Mouse (Mus musculus) limb, embryonic 15.5 days (tissue): ENCODE results near the gene Olfr221. TPM values are rescaled to one million over a fixed set of nuclear protein-coding genes. Genes with fewer than 3 reads are reported as not detected.

Experiments
- ATAC-seq: fragments of 200-750 bp; cut with Nextera tagmentation; 2 replicates; pipeline ENCODE4 v1.8.0; 2017; ENCODE audit warnings: low read depth, moderate TSS enrichment; ENCODE audit not compliant: insufficient number of reproducible peaks, low FRiP score, low TSS enrichment
- H3K27ac ChIP-seq: fragments of 300-500 bp; sonication (generic); 2 replicates; pipeline ENCODE4 v1.5.1; 2015; ENCODE audit warnings: moderate library complexity, mild to moderate bottlenecking, inconsistent platforms
- H3K27me3 ChIP-seq: fragments of 300-500 bp; sonication (generic); 2 replicates; pipeline ENCODE4 v1.6.1; 2015; ENCODE audit warnings: inconsistent platforms
- H3K36me3 ChIP-seq: fragments of 300-500 bp; sonication (generic); 2 replicates; pipeline ENCODE4 v1.6.1; 2015; ENCODE audit warnings: inconsistent platforms
- H3K4me1 ChIP-seq: fragments of 300-500 bp; sonication (generic); 2 replicates; pipeline ENCODE4 v1.6.1; 2015; ENCODE audit warnings: inconsistent platforms
- H3K4me2 ChIP-seq: fragments of 300-500 bp; sonication (generic); 2 replicates; pipeline ENCODE4 v1.6.1; 2015; ENCODE audit warnings: mild to moderate bottlenecking, inconsistent platforms
- H3K4me3 ChIP-seq: fragments of 300-500 bp; sonication (generic); 2 replicates; pipeline ENCODE4 v1.5.1; 2015; ENCODE audit warnings: mild to moderate bottlenecking, inconsistent platforms
- H3K9ac ChIP-seq: fragments of 300-500 bp; sonication (generic); 2 replicates; pipeline ENCODE4 v1.6.1; 2015; ENCODE audit warnings: inconsistent platforms
- H3K9me3 ChIP-seq: fragments of 300-500 bp; sonication (generic); 2 replicates; pipeline ENCODE4 v1.6.1; 2016; ENCODE audit warnings: inconsistent platforms
- WGBS: fragments of 180-500 bp; shearing (Covaris S2); methylation state at CpG from one replicate; pipeline ENCODE4 v1.1.7; 2015; 5-methylcytosine and 5-hydroxymethylcytosine counted together
- polyA plus RNA-seq: library from polyadenylated mRNA; unstranded; fragments of >200 nt; fragmentation: Nextera tagmentation; extraction: Ambion mirVana; gene quantifications from 2 replicates; pipeline ENCODE4 v1.2.1, GENCODE M21; 2015

Olfr221 gene
- polyA plus RNA-seq, 1 experiment from 2014 or later, result not detected

DNA sequence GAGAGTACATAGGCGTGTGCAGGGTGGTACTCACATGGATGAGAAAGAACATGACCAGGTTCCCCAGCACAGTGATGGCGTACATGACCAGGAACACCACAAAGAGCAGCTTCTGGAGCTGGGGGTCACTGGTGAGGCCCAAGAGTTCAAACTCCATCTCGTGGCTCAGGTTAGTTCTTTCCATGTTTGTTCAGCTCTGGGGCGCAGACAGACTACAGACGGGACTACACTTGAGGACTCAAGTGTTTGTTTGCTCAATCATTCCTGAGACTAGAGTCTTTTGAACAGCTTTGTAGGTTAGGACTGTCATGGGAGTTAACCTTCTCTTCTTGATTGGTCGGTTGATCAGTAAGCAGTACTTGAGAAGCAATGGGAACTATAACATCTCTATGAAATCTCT lies 6.3 kb downstream of the Olfr221 start:
- no peaks in the 10 kb centered on the region for H3K36me3 ChIP-seq
- no peak for ATAC-seq
- WGBS, result 84% methylated on average over 6 of the region's 6 CpGs
- no peaks in the 10 kb centered on the region for H3K27me3 ChIP-seq
- no peaks in the 10 kb centered on the region for H3K9me3 ChIP-seq
- H3K4me3 ChIP-seq, result no peak overlapping the region
- H3K27ac ChIP-seq, result no peak overlapping the region
- H3K4me2 ChIP-seq, result no peak overlapping the region
- no peaks in the 10 kb centered on the region for H3K4me1 ChIP-seq
- H3K9ac ChIP-seq, result no peak overlapping the region

DNA sequence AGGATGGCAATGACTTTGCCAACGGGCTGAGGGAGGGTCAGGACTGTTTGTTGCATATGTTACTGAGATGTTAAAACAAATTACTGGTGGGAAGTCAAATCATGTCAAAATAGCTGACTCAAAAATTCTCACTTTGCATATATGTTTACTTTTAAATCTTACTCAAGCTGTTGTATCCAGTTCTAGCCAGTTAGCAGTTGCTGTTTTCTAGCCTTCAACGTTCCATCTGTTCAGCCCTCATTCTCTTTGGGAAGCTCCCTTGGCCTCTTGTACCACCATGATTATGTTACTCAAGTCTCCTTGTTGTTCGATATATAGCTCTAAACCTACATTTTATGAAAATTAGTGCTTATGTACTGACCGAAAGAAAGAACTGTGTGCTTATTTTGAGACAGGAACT lies 15.9 kb downstream of the Olfr221 start:
- H3K27ac ChIP-seq, result no peak overlapping the region
- H3K4me2 ChIP-seq, result no peak overlapping the region
- H3K9me3 ChIP-seq, result no peaks in the 10 kb centered on the region
- H3K9ac ChIP-seq, result no peak overlapping the region
- ATAC-seq, result no peak
- no peaks in the 10 kb centered on the region for H3K27me3 ChIP-seq
- 83% methylated on average over 4 of the region's 4 CpGs for WGBS
- no peaks in the 10 kb centered on the region for H3K36me3 ChIP-seq
- H3K4me3 ChIP-seq, result no peak overlapping the region
- peaks cover 19% of the 10 kb centered on the region for H3K4me1 ChIP-seq

DNA sequence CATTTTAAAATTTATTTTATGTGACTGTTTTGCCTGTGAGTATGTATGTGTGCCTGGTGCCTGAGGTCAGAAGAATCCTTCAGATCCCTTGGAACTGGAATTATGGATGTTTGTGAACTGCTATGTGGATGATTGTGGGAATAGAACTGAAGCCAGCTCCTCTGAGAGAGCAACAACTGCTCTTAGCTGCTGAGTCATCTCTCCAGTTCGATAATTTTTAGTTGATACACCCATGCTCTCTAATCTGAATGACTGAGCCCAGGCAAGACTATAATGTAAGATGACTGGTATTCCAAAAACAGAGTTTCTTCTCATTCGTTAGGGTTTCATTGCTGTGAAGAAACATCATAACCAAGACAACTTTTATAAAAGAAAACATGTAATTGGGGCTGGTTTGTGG lies 18.1 kb downstream of the Olfr221 start:
- Histone ChIP-seq H3K36me3 (no peaks in the 10 kb centered on the region), H3K4me1 (peaks cover 28% of the 10 kb centered on the region), H3K27ac (no peak overlapping the region), H3K4me2 (no peak overlapping the region), H3K27me3 (no peaks in the 10 kb centered on the region), H3K9me3 (no peaks in the 10 kb centered on the region), H3K9ac (no peak overlapping the region), H3K4me3 (no peak overlapping the region)
- 79% methylated on average over 2 of the region's 2 CpGs for whole genome bisulfite sequencing
- ATAC-seq, result no peak

DNA sequence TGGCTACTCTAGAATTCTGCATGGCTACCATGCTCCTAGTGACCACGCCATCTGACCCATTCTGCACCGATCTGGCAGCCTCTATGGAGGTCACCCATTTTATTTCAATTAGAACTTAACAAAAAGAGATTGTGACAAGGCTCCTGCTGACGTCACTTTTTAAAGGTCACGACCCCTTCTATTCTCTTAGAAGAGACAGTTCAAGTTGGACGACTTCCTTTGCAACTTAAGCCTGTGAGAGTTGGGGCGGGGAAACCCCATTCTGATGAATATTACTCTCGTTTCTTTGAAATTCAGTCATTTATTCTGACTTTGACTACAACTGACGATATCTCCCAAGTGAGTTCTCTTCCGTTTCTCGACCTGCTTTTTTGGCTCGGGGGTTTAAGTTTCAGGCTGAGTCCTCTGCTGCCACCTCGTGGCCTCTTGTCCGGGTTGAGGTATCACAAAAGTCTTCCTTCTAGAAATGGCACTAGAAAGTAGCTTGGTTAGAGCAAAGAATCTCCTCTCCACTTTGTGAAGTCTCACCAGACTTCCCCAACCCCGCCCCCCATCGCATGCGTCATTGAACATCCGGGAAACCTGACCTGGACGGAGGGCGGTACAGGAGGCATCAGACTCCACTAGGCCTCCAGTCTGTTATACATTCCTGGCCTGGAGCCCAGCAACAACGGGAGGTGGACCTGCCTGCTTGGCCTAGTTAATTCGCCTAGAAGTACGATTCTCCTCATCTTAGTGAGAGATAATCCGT lies 19.4 kb downstream of the Olfr221 start:
- Histone ChIP-seq H3K4me3 (peak overlapping the region; percentile 32), H3K9me3 (no peaks in the 10 kb centered on the region), H3K4me2 (peak overlapping the region; percentile 48), H3K4me1 (peaks cover 37% of the 10 kb centered on the region), H3K36me3 (no peaks in the 10 kb centered on the region), H3K27me3 (no peaks in the 10 kb centered on the region), H3K27ac (peak overlapping the region; percentile 86), H3K9ac (no peak overlapping the region)
- WGBS, result 5% methylated on average over 23 of the region's 23 CpGs
- ATAC-seq, result peak; percentile 67

DNA sequence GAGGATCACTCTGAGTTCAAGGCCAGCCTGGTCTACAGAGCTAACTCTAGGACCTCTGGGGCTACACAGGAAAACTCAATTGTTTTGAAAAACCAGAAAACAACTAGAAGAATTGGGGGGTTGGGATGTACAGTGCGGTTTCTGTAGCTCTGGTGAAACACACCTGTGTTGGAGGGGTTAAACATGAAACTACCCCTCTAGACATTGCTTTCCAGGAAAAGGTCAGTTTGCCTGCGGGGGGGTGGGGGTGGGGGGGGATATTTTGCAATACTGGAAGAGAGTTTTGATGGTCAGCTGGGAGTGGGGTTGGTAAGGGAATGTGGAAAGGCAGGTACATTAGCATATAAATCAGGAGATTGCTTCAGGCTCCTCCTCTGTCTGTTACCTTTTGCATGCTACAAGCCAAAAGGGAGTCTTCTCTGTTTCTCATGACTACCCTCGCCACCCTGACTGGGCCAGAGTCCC lies 20.0 kb downstream of the Olfr221 start:
- Histone ChIP-seq H3K9me3 (no peaks in the 10 kb centered on the region), H3K27ac (peak overlapping the region; percentile 86), H3K4me1 (peaks cover 37% of the 10 kb centered on the region), H3K4me2 (peak overlapping the region; percentile 48), H3K36me3 (no peaks in the 10 kb centered on the region), H3K9ac (no peak overlapping the region), H3K4me3 (no peak overlapping the region; the same call in 1 of the 2 replicates), H3K27me3 (no peaks in the 10 kb centered on the region)
- 63% methylated on average over 3 of the region's 3 CpGs for WGBS
- no peak for ATAC-seq

DNA sequence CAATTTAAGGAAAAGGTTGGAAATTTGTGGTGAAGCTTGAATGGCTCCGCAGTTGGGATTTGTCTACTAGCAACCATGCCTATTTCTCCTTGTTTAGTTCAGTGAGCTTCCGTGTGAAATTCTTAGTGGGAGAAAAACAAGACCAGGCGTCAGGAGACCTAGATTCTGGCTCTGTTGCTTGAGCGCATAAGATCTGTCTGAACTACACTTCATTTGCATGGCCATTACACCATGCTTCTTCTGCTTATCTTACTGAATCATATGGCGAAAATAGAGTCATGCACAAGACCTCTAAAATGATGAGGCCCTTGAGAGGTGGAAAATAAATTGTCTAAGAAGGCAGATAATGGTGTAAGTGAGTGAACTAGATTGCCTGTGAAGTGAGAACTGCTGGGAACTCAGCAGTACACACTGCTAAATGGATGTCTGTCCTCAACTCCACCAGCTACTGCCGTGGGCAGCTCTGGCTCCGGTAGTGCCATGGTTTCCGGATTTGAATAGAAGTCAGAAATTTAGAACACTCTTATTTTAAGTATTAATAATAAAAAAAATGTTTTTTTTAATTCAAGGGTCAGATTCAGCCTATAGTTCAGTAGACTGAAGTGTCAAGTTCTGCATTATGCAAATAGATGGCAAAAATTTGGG lies 20.6 kb downstream of the Olfr221 start:
- peaks cover 37% of the 10 kb centered on the region for H3K4me1 ChIP-seq
- H3K27me3 ChIP-seq, result no peaks in the 10 kb centered on the region
- H3K36me3 ChIP-seq, result no peaks in the 10 kb centered on the region
- no peak for ATAC-seq
- 85% methylated on average over 8 of the region's 8 CpGs for WGBS
- no peaks in the 10 kb centered on the region for H3K9me3 ChIP-seq
- no peak overlapping the region for H3K4me3 ChIP-seq
- no peak overlapping the region for H3K4me2 ChIP-seq
- H3K9ac ChIP-seq, result no peak overlapping the region
- H3K27ac ChIP-seq, result peak overlapping the region; percentile 99

DNA sequence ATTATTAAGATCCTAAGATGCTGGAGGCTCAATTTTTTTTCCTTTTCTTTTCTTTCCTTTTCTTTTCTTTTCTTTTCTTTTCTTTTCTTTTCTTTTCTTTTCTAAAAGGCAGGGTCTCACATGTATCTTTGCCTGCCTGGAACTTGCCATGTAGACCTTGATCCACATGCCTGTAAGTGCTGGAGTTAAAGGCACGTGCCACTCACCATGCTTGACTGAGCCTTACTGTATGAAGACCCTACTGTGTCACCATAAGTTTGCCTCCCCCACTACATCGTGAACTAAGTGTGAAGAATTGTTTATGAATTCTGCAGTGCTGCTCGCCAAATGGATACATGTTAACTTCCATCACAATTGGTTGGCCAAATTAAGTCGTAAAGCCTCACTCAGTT lies 21.1 kb downstream of the Olfr221 start:
- 63% methylated on average over 4 of the region's 4 CpGs for WGBS
- Histone ChIP-seq H3K9me3 (no peaks in the 10 kb centered on the region), H3K27me3 (no peaks in the 10 kb centered on the region), H3K9ac (no peak overlapping the region), H3K4me2 (peak overlapping the region; percentile 55; the same call in 1 of the 2 replicates), H3K4me1 (peaks cover 42% of the 10 kb centered on the region), H3K4me3 (peak overlapping the region; percentile 66), H3K27ac (peak overlapping the region; percentile 99), H3K36me3 (no peaks in the 10 kb centered on the region)
- ATAC-seq, result no peak

DNA sequence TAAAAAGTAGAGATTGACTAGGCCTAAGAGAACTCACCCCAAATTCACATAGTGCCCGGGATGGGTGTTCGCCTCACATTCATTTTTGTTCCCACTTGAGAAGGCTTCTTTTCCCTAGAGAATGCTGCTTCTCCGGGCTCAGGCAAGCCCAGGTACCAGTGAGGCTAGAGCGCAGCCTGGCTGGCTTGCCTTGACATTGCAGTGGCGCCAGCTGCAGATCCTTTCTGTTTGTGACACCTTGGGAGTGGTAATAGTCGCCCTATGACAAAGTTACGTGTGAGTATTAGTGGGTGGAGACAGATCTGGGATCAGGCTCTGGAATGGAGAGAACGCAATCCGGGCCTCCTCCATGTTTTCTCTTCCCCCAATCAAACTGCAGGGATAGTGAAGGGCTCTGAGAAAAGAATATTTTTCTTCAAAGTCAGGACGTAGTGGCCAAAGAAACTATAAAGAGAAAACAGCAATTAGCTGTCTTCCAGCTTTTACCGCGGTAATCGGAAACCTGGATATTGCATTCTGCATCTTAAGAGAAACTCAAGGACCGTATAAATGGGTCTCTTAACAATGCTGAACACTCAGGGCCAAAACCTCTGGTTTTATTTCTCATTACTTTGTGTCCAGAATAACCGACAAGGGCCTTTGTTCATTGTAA lies 21.6 kb downstream of the Olfr221 start, which contains the start of gene Zfp219:
Gene Zfp219, minus strand, starts transcription at position 248 of the 652 bp plus-strand sequence.
- H3K9ac ChIP-seq, result peak within 1 kb of the TSS; percentile 81
- peak within 1 kb of the TSS; percentile 66 for H3K4me3 ChIP-seq
- peak; percentile 46; the same call in 1 of the 2 replicates for ATAC-seq
- WGBS, result 4% methylated on average over 15 of the region's 15 CpGs
- H3K4me2 ChIP-seq, result peak within 1 kb of the TSS; percentile 55
- no peaks in the 10 kb centered on the region for H3K27me3 ChIP-seq
- H3K27ac ChIP-seq, result peak within 1 kb of the TSS; percentile 99
- H3K36me3 ChIP-seq, result no peaks in the 10 kb centered on the region
- H3K9me3 ChIP-seq, result no peaks in the 10 kb centered on the region
- H3K4me1 ChIP-seq, result peaks cover 47% of the 10 kb centered on the region

DNA sequence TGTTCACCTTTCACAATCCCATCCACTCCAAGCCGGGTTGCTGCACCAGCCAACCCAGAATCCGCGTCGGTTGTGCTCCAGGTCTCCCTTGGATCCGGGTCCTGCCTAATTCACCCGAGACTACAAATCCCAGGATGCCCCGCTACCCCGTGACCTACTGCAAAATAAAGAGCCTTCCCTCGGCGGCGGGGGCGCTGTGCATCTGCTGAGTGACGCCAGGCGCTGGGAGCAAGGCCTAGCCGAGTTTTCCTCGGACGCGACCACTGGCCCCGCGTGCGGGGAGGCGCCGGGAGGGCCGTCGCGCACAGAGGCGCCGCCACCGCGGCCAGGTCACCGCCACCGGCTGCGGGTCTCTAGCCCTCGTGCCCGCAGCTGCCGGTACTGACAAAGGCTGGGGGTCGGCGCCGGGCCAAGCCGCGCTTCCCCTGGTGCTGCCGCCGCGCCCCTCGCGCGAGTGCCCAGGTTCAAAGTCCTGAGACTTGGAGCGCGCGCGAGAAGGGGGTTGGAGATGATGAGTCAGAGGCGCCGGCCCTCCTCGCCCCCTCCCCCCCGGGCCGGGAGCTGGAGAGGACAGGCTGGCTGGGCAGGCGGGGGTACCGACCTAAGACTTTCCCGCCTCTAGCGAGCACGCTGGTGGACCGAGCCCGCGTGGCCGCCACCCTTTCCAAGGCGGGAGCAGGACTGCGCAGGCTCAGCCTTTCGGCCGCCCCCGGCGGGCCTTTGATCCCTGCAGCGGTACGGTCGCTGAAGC lies 22.5 kb downstream of the Olfr221 start:
- Histone ChIP-seq H3K9me3 (no peaks in the 10 kb centered on the region), H3K27me3 (no peaks in the 10 kb centered on the region), H3K36me3 (no peaks in the 10 kb centered on the region), H3K4me1 (peaks cover 53% of the 10 kb centered on the region), H3K9ac (peak overlapping the region; percentile 81), H3K4me2 (peak overlapping the region; percentile 55), H3K27ac (peak overlapping the region; percentile 99), H3K4me3 (peak overlapping the region; percentile 66)
- ATAC-seq, result peak; percentile 91
- under 1% methylated on average over 69 of the region's 74 CpGs for WGBS

DNA sequence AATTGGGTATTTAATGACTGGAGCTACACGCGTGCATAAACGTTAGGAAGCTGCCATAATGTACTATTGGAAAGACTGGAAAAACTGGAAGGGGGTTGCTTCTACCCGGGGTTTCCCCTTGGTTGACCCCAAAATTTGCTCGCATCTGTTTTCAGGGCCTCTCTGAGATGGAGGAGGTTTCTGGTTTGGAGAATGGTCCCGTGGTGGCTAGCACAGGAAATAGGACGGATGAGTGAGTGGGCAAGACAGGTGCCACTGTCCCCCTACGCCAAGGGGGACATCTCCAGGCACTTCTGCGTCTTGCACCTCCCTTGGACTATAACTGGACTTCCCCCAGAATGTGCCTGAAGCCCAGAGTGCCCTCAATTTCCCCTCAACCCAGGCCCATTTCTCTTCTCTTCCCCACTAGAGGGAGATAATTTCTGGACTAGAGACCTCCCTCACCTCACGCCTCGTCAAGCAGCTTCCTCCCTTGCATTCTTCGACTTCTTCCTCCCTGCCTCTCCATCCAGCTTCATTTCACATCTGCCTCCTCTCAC lies 23.1 kb downstream of the Olfr221 start:
- Histone ChIP-seq H3K4me1 (peaks cover 53% of the 10 kb centered on the region), H3K27ac (peak overlapping the region; percentile 99), H3K27me3 (no peaks in the 10 kb centered on the region), H3K4me3 (peak overlapping the region; percentile 66), H3K9me3 (no peaks in the 10 kb centered on the region), H3K4me2 (peak overlapping the region; percentile 55), H3K9ac (peak overlapping the region; percentile 81), H3K36me3 (no peaks in the 10 kb centered on the region)
- WGBS, result 28% methylated on average over 12 of the region's 12 CpGs
- peak; percentile 0; the same call in 1 of the 2 replicates for ATAC-seq
